Mouse (Mus musculus) hindbrain, postnatal 0 days (tissue): ENCODE measurements around the gene Rspo1. TPM values are rescaled to one million over a fixed set of nuclear protein-coding genes. Genes with fewer than 3 reads are reported as not detected.
A peak's percentile ranks its signal among the peaks of the same experiment; 100 is the strongest.

Experiments
- ATAC-seq: fragments of 200-750 bp; cut with Nextera tagmentation; 2 replicates; pipeline ENCODE4 v1.8.0; 2017; ENCODE audit warnings: mild to moderate bottlenecking, moderate TSS enrichment, moderate library complexity
- DNase-seq: peaks from one replicate; pipeline ENCODE4 v3.0.0-alpha.2; 2015; ENCODE audit warnings: low spot score
- H3K27ac ChIP-seq: fragments of 300-500 bp; sonication (generic); 2 replicates; pipeline ENCODE4 v1.5.1; 2014; ENCODE audit warnings: mild to moderate bottlenecking
- H3K27me3 ChIP-seq: fragments of 300-500 bp; sonication (generic); 2 replicates; pipeline ENCODE4 v1.6.1; 2014; ENCODE audit warnings: low read length, mixed read lengths; ENCODE audit not compliant: insufficient read depth
- H3K36me3 ChIP-seq: fragments of 300-500 bp; sonication (generic); 2 replicates; pipeline ENCODE4 v1.6.1; 2014; ENCODE audit warnings: low read length, mixed read lengths; ENCODE audit not compliant: insufficient read depth
- H3K4me1 ChIP-seq: fragments of 300-500 bp; sonication (generic); 2 replicates; pipeline ENCODE4 v1.6.1; 2014; ENCODE audit warnings: antibody characterized with exemption, low read length, mixed read lengths; ENCODE audit not compliant: insufficient read depth
- H3K4me2 ChIP-seq: fragments of 300-500 bp; sonication (generic); 2 replicates; pipeline ENCODE4 v1.6.1; 2014; ENCODE audit warnings: low read depth, mild to moderate bottlenecking, low read length, moderate library complexity, mixed read lengths
- H3K4me3 ChIP-seq: fragments of 300-500 bp; sonication (generic); 2 replicates; pipeline ENCODE4 v1.5.1; 2014; ENCODE audit warnings: low read length
- H3K9ac ChIP-seq: fragments of 300-500 bp; sonication (generic); replicated peaks from 2 replicates; pipeline ENCODE4 v1.6.1; 2014; ENCODE audit warnings: mild to moderate bottlenecking, low read length, moderate library complexity, mixed read lengths
- H3K9me3 ChIP-seq: fragments of 300-500 bp; sonication (generic); 2 replicates; pipeline ENCODE4 v1.6.1; 2016; ENCODE audit warnings: low read length, mixed read lengths
- CTCF ChIP-seq: IDR thresholded peaks from 2 replicates; pipeline ENCODE4 v1.5.1; 2016; ENCODE audit warnings: antibody characterized with exemption, control low read depth, low read depth
- WGBS: fragments of 180-500 bp; shearing (Covaris S2); extraction: QIAGEN DNeasy Blood & Tissue Kit; methylation state at CpG from one replicate; pipeline ENCODE4 v1.1.7; 2014; 5-methylcytosine and 5-hydroxymethylcytosine counted together
- polyA plus RNA-seq: library from polyadenylated mRNA; unstranded; fragments of >200 nt; fragmentation: Nextera tagmentation; extraction: Ambion mirVana; gene quantifications from 2 replicates; pipeline ENCODE4 v1.2.1, GENCODE M21; 2015
- total RNA-seq: library from RNA; depleted of rRNA; stranded (reverse); fragments of >200 nt; gene quantifications from 2 replicates; pipeline ENCODE4 v1.2.3, GENCODE M21; 2014

Gene Rspo1
- total and polyA plus RNA-seq, 2 experiments from 2014 or later = 0.95 to 13.6 TPM

DNA sequence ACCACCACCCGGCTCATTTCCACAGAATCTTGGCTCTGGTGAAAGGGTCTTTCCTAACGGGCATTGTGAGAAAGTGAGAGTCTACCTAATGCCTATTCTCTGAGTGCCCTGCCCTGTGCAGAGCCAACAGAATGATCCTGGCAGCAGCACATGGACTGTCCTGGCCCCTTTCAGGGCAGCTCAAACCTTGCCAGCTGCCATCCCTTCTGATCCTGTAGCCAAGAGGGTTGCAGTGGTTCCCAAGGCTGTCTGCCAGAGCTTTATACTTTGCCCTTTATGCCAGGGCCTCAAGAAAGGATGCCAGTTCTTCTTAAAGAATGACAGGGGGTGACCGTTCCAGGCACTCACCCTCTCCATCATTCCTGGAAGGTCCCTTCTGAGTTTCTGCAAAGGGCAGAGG lies 36.7 kb upstream of the Rspo1 start:
- Histone ChIP-seq H3K27me3 (no peaks in the 10 kb centered on the region), H3K36me3 (no peaks in the 10 kb centered on the region), H3K4me1 (no peaks in the 10 kb centered on the region), H3K9me3 (no peaks in the 10 kb centered on the region), H3K27ac (no peak overlapping the region), H3K4me2 (no peak overlapping the region), H3K9ac (no peak overlapping the region), H3K4me3 (no peak overlapping the region)
- 51% methylated on average over 3 of the region's 3 CpGs for WGBS
- ATAC-seq (peak; percentile 77; the same call in 1 of the 2 replicates), DNase-seq (peak; percentile 65)
- TF ChIP-seq CTCF = no peak

DNA sequence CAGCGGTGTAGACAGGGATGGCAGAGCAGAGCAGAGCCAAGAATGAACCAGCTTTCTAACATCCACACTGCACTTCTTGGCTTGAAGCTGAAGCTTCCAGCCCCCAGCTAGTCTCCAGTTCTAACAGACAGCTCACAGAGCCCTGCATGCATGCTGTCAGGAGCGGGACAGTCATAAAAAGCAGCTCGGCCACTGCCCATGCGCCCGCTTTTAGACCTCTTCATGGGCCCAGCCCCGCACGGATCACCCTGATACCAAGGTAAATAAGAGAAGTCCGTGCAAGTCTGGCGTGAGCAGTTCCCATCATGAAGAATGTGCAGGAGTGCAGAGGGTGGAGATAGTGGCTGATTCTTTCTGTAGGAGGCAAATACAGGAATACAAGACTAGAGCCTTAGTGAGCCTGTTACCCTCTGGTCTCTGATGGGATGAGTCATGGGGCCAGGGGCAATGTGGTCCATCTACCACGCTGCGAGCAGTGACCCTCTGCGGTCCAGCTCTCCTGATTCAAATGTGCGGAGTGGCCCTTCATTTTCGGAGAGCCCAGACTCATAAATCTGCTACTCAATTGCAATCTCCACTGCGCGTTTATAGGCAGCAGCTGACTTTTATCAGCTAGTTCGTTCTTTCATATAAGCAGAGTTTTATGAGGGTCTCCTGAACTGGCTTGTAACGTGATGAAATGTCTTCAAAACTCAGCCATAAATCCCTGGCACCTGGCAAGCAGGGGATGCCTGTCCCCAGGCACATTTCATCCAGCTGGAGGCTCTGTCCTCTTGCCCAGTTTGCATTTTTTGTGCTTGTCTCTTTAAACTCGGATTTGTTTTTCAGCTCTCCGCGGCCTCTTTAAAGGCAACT lies 35.8 kb upstream of the Rspo1 start:
- no peak overlapping the region for H3K9ac ChIP-seq

DNA sequence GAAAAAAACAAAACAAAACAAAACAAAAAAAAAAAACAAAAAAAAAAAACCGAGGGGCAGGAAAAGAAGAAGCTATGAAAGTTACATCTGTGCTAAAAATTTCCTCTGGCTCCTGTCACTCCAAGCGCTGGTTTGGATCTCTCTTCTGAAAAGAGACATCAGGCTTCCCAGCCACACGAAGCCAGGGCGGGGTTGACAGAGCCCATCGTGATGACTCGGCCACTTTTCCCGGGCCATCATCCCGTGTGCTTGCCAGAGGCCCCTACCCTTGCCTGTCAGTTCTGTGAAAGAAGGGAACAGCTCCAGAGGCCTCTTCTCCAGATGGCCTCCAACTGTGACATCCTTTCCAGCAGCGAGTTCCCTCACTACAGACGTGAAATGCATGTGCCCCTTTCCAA lies 35.2 kb upstream of the Rspo1 start:
- Histone ChIP-seq H3K9ac (no peak overlapping the region), H3K27me3 (no peaks in the 10 kb centered on the region), H3K4me1 (no peaks in the 10 kb centered on the region), H3K36me3 (no peaks in the 10 kb centered on the region), H3K9me3 (no peaks in the 10 kb centered on the region), H3K27ac (no peak overlapping the region), H3K4me2 (no peak overlapping the region), H3K4me3 (no peak overlapping the region)
- ATAC-seq = no peak
- 36% methylated on average over 10 of the region's 10 CpGs for WGBS
- no peak for DNase-seq
- no peak for TF ChIP-seq CTCF

More for the DNA sequence above, 35.8 kb upstream of the Rspo1 start:
- DNase-seq (no peak), ATAC-seq (no peak)
- Histone ChIP-seq H3K4me2 (no peak overlapping the region), H3K27me3 (no peaks in the 10 kb centered on the region), H3K36me3 (no peaks in the 10 kb centered on the region), H3K4me1 (no peaks in the 10 kb centered on the region), H3K9me3 (no peaks in the 10 kb centered on the region), H3K4me3 (no peak overlapping the region), H3K27ac (no peak overlapping the region)
- 77% methylated on average over 21 of the region's 21 CpGs for WGBS
- no peak for TF ChIP-seq CTCF

DNA sequence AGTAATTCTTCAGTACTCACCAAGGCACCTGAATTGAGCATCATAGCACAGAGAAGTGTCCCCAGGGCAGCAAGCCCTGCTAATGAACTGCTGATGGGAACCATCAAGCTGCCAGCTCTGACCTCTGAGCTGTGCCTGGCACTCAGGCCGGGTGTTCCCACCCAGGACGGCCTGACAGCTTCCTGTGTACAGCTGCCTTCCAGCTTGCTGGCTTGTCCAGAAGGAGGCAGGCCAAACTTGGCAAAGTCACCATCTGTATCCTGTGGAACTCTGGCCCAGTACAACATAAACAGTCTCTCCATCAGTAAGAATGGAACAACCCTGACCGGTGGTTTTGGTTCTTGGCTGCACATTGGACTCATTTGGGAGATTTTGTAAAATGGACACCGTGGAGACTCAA lies 32.7 kb upstream of the Rspo1 start:
- H3K9ac ChIP-seq = no peak overlapping the region
- no peaks in the 10 kb centered on the region for H3K27me3 ChIP-seq
- no peaks in the 10 kb centered on the region for H3K4me1 ChIP-seq
- H3K4me2 ChIP-seq = no peak overlapping the region
- no peaks in the 10 kb centered on the region for H3K9me3 ChIP-seq
- ATAC-seq (no peak), DNase-seq (no peak)
- no peak for TF ChIP-seq CTCF
- H3K27ac ChIP-seq = no peak overlapping the region
- 72% methylated on average over 4 of the region's 4 CpGs for WGBS
- H3K36me3 ChIP-seq = no peaks in the 10 kb centered on the region
- no peak overlapping the region for H3K4me3 ChIP-seq

DNA sequence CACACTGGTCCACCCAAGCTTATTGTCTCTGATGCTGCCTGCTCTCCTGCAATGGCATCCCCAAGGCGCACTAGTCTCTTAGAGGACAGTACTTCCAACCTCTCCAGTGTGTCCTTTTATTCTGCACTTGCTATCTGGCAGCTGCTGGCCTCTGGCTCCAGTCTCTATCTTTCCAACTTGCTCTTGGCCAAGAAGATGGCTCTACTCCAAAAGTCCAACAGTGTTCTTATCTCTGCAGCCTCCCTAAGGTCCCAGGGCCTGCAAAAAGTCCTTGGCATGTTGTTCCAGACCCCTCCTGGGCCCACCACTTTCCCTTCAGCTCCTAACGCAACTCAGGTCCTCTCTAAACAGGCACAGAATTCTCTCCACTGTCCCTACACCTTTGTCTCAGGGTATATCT lies 28.9 kb upstream of the Rspo1 start:
- no peaks in the 10 kb centered on the region for H3K36me3 ChIP-seq
- H3K9ac ChIP-seq = no peak overlapping the region
- H3K4me3 ChIP-seq = no peak overlapping the region
- no peaks in the 10 kb centered on the region for H3K27me3 ChIP-seq
- DNase-seq (no peak), ATAC-seq (no peak)
- H3K27ac ChIP-seq = no peak overlapping the region
- H3K9me3 ChIP-seq = no peaks in the 10 kb centered on the region
- no peak for TF ChIP-seq CTCF
- 92% methylated on average over 2 of the region's 2 CpGs for WGBS
- no peak overlapping the region for H3K4me2 ChIP-seq
- H3K4me1 ChIP-seq = no peaks in the 10 kb centered on the region

DNA sequence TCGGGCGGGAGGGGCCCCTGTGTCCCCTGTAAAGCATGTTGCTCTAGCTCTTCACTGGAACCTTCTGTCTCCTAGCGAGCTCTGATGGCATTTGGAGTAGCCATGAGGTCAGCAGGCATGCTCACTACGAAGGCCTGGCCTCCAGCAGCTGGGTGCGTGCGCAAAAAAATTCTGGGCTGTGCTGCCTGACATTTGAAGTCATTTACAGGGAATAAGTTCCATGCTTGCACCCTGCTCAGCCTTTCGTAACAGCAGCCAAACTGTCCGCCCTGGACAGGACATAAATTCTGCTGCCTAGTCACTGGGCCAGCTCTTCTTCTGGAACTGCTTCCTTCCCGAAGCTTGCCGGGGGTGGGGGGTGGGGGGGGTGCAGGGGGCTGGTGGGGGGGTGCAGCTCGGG lies 27.2 kb upstream of the Rspo1 start:
- Histone ChIP-seq H3K4me3 (no peak overlapping the region), H3K4me1 (no peaks in the 10 kb centered on the region), H3K4me2 (no peak overlapping the region), H3K9ac (no peak overlapping the region), H3K27me3 (no peaks in the 10 kb centered on the region), H3K36me3 (no peaks in the 10 kb centered on the region), H3K27ac (no peak overlapping the region), H3K9me3 (no peaks in the 10 kb centered on the region)
- 59% methylated on average over 11 of the region's 11 CpGs for WGBS
- DNase-seq (no peak), ATAC-seq (no peak)
- TF ChIP-seq CTCF = no peak

DNA sequence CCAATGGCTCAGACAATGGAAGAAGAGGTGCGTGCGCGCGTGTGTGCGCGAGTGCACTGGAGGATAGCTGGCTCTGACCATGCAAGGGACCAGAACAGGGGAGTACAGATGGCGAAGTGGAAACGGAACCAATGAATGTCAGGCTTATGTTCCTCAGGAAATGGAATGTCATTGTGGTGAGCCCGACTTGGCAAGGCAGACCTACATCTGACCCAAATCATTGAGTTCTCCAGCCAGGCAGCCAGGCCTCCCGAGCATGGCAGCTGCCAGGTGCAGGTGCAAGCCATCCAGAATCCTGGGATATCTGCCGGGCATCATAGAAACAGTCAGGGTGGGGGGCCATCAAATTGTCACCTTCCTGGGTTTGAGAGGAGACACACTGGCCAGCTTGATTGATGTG lies 25.3 kb upstream of the Rspo1 start:
- 75% methylated on average over 11 of the region's 11 CpGs for WGBS
- no peaks in the 10 kb centered on the region for H3K4me1 ChIP-seq
- ATAC-seq = no peak

More for the DNA sequence above, 25.3 kb upstream of the Rspo1 start:
- Histone ChIP-seq H3K27me3 (no peaks in the 10 kb centered on the region), H3K27ac (no peak overlapping the region), H3K9ac (no peak overlapping the region), H3K4me2 (no peak overlapping the region), H3K9me3 (no peaks in the 10 kb centered on the region), H3K36me3 (no peaks in the 10 kb centered on the region), H3K4me3 (no peak overlapping the region)
- no peak for TF ChIP-seq CTCF
- DNase-seq = no peak
